Mouse (Mus musculus) testis, postnatal 14 days (tissue): ENCODE results near the gene Zfp541.

Experiments
- DNase-seq: peaks from one replicate; pipeline ENCODE4 v3.0.0; 2021; ENCODE audit warnings: low spot score

The Zfp541 gene

GRCm38 (mm10) chr7:16061219-16062098 is at the start of gene Zfp541:
TSS of gene Zfp541 (plus strand) at chr7:16061814.
- DNase-seq = peak; percentile 93

GRCm38 (mm10) chr7:16012576-16013263 is 48.9 kb upstream of the Zfp541 start:
- no peak for DNase-seq

GRCm38 (mm10) chr7:16013722-16014275 is 47.8 kb upstream of the Zfp541 start:
- no peak for DNase-seq

GRCm38 (mm10) chr7:16014521-16015175 is 47.0 kb upstream of the Zfp541 start:
- no peak for DNase-seq

GRCm38 (mm10) chr7:16015384-16015783 is 46.2 kb upstream of the Zfp541 start:
- no peak for DNase-seq

GRCm38 (mm10) chr7:16018016-16018810 is 43.4 kb upstream of the Zfp541 start:
- peak; percentile 32 for DNase-seq

DNA sequence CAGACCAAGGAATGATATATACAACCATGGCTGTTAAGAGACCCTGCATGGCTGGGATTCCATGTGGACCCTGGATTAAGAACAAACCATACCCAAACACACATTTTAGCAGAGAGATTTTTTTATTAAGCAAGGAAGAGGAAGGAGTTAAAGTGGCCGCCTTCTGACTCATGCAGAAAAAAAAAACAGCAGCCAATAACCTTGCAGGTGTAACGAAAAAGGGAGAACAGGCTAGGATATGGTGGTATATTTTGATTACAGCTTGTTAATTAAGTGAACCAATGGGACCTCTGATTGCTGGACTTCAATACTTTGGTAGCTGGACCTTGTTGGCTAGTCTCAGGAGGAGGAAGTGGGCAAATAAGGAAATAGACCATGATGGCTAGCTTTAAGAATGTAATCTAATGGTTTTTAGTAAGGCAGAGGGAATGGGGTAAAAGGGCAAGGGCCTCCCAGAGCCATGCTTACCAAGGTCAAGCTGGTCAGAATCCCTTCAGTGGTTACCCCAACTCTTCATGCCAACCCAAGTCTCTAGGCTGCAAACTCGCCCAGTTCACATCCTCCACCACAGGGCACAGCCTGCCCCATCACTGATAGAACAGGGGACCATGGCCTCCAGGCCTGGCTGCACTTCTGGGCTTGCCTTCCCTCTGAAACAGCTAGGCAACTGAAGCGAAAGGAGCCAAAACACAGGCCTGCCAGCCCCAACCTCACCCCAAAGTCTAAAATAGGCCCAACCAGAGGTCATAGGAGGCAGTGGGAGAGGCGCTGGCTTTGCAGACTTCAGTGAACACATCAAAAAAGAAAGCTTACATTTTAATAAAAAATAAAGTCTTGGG is 42.1 kb upstream of the Zfp541 start:
- DNase-seq = no peak

GRCm38 (mm10) chr7:16024603-16025222 is 36.9 kb upstream of the Zfp541 start:
- no peak for DNase-seq

- no peak for DNase-seq
Measured at GRCm38 (mm10) chr7:16028102-16028927, 33.3 kb upstream of the Zfp541 start.

- DNase-seq = no peak
Measured at GRCm38 (mm10) chr7:16031072-16031471, 30.5 kb upstream of the Zfp541 start.

- DNase-seq = no peak
Measured at GRCm38 (mm10) chr7:16033059-16033458, 28.6 kb upstream of the Zfp541 start.

- no peak for DNase-seq
Measured at GRCm38 (mm10) chr7:16033580-16034461, 27.8 kb upstream of the Zfp541 start.

DNA sequence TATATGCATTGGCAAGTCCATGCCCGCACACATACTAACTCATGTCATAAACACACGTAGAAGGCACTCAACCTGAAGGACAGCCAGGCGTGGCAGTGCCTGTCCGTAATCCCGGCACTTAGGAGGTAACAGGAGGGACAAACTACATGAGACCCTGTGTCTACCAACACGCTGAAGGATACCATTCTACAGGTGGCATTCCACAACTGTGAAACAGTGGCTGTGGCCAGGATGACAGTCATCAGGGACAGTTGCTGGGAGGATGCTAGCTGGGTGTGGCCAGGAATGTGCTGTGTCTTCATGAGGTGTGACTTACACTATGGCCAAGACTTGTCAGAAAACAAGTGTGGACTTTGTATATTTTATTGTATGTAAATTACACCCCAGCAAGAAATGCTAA is 24.6 kb upstream of the Zfp541 start:
- DNase-seq = no peak

- no peak for DNase-seq
Measured at GRCm38 (mm10) chr7:16039363-16039762, 22.3 kb upstream of the Zfp541 start.

- DNase-seq = no peak
Measured at GRCm38 (mm10) chr7:16041208-16041607, 20.4 kb upstream of the Zfp541 start.

- no peak for DNase-seq
Measured at GRCm38 (mm10) chr7:16042850-16043775, 18.5 kb upstream of the Zfp541 start.

DNA sequence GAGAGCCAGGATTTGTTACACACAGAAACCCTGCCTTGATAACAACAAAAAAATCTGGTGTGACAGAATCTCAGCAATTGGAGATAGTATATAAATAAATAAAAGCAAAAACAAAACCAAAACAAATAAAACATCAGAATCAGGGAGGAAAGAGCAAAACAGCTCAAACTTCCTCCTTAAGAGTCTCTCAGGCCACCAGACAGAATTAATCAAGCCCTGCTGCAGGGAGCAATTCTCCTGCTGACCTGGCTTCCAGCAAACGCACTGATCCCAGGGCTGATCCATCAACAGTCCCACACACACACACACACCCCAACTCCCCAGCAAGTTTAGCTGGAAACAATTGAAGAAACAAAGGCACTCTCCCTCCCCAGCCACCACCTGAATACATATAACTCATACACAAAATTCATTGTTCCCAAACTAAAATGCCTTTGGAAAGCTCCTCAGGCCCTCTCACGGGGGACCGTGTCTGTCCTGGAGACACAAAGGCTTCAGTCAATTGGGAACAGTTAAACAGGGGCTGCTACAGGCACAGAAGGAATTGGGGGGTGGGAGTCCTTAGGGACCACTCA is 17.7 kb upstream of the Zfp541 start:
- DNase-seq = no peak
